Comparison of ENCODE assay signal across 10 mouse cellular contexts in genomic region chr5:93163541-93163940, GRCm38 (mm10). TPM values are rescaled to one million over a fixed set of nuclear protein-coding genes. Genes with fewer than 3 reads are reported as not detected.
DNase-seq lines count a peak whose midpoint lies in the region; ATAC-seq and TF ChIP-seq lines count a peak whose summit lies in the region.
"Had no signal": no experiment of that assay in that cellular context is flagged by ENCODE, and none has a peak within 500 bp of the region (broad histone marks: within the 10 kb centered on the region; RNA-seq: fewer than 3 reads in every experiment).

No protein-coding gene starts in this region.

- no peaks in the 10 kb centered on the region for H3K4me1 ChIP-seq in kidney, embryonic 14.5 days (ENCODE audit: control insufficient read depth, insufficient read depth, low read length)
- no peaks in the 10 kb centered on the region for H3K4me1 ChIP-seq in cortical plate, adult 2 months (ENCODE audit: control insufficient read depth, insufficient read depth, low read length)
- H3K4me1 ChIP-seq in hindbrain, postnatal 0 days (ENCODE audit: insufficient read depth, low read length): no peaks in the 10 kb centered on the region
- H3K4me1 ChIP-seq: liver, embryonic 13.5 days had no signal

- no peaks in the 10 kb centered on the region for H3K9me3 ChIP-seq in kidney, embryonic 14.5 days (ENCODE audit: control insufficient read depth, low read length)
- no peaks in the 10 kb centered on the region for H3K9me3 ChIP-seq in hindbrain, postnatal 0 days (ENCODE audit: low read length)
- H3K9me3 ChIP-seq: embryonic facial prominence, embryonic 13.5 days; liver, embryonic 13.5 days had no signal

- no peak overlapping the region for H3K27ac ChIP-seq in kidney, embryonic 14.5 days (ENCODE audit: low read depth, low read length)
- H3K27ac ChIP-seq in cortical plate, adult 2 months (ENCODE audit: insufficient read depth, low read length): no peak overlapping the region
- no peak overlapping the region for H3K27ac ChIP-seq in hindbrain, postnatal 0 days
- H3K27ac ChIP-seq: embryonic facial prominence, embryonic 13.5 days; liver, embryonic 13.5 days had no signal

- no peak overlapping the region for H3K4me2 ChIP-seq in kidney, embryonic 14.5 days (replicated peaks; ENCODE audit: low read depth, low read length)
- H3K4me2 ChIP-seq in hindbrain, postnatal 0 days (ENCODE audit: low read depth, low read length): no peak overlapping the region
- H3K4me2 ChIP-seq: embryonic facial prominence, embryonic 13.5 days; liver, embryonic 13.5 days had no signal

- no peak overlapping the region for H3K9ac ChIP-seq in kidney, embryonic 14.5 days (ENCODE audit: low read depth, low read length)
- no peak overlapping the region for H3K9ac ChIP-seq in hindbrain, postnatal 0 days (replicated peaks; ENCODE audit: low read length)
- H3K9ac ChIP-seq: embryonic facial prominence, embryonic 13.5 days; liver, embryonic 13.5 days had no signal

- no peaks in the 10 kb centered on the region for H3K27me3 ChIP-seq in kidney, embryonic 14.5 days (ENCODE audit: control insufficient read depth, insufficient read depth, low read length)
- H3K27me3 ChIP-seq in hindbrain, postnatal 0 days (ENCODE audit: insufficient read depth, low read length): no peaks in the 10 kb centered on the region
- H3K27me3 ChIP-seq: embryonic facial prominence, embryonic 13.5 days; liver, embryonic 13.5 days had no signal

- H3K4me3 ChIP-seq in kidney, embryonic 14.5 days (ENCODE audit: low read length): no peak overlapping the region
- no peak overlapping the region for H3K4me3 ChIP-seq in cortical plate, adult 2 months (ENCODE audit: insufficient read depth, low read length)
- H3K4me3 ChIP-seq in hindbrain, postnatal 0 days (ENCODE audit: low read length): no peak overlapping the region
- H3K4me3 ChIP-seq: embryonic facial prominence, embryonic 13.5 days; liver, embryonic 13.5 days had no signal

- peak; percentile 33 for DNase-seq in kidney, adult 11 months
- DNase-seq in A20 (ENCODE audit: low read depth, low spot score) (peak; percentile 35), MN1 (ENCODE audit: low spot score) (peak; percentile 58)
- peak; percentile 80 for DNase-seq in hindbrain, postnatal 0 days (ENCODE audit: low spot score)
- DNase-seq in c-Kit-positive CD71-positive TER-119-positive erythroid progenitor cells, embryonic 14.5 days (ENCODE audit: low spot score): no peak
- DNase-seq: liver, embryonic 13.5 days had no signal

- H3K36me3 ChIP-seq in kidney, embryonic 14.5 days (ENCODE audit: control insufficient read depth, insufficient read depth, low read length): peaks cover 78% of the 10 kb centered on the region
- H3K36me3 ChIP-seq in hindbrain, postnatal 0 days (ENCODE audit: insufficient read depth, low read length): peaks cover 31% of the 10 kb centered on the region

- WGBS in kidney, embryonic 14.5 days: 86% methylated on average over 3 of the region's 3 CpGs
- 77% methylated on average over 3 of the region's 3 CpGs for WGBS in hindbrain, postnatal 0 days

- no peak for ATAC-seq in kidney, embryonic 14.5 days (ENCODE audit: low FRiP score, low TSS enrichment)
- 0 out of 2 replicates have a peak, but pooled peaks have one; percentile 22 for ATAC-seq in hindbrain, postnatal 0 days
- ATAC-seq in megakaryocyte, adult 5-6 weeks (ENCODE audit: poor library complexity, severe bottlenecking): peak; percentile 65; the same call in 1 of the 2 replicates

- TF ChIP-seq POLR2A in cortical plate, adult 2 months (IDR thresholded peaks at IDR 0.05; ENCODE audit: extremely low read depth, insufficient read depth, low read length): no peak

- peak; percentile 59 for TF ChIP-seq CTCF in cortical plate, adult 2 months (IDR thresholded peaks at IDR 0.05; ENCODE audit: extremely low read depth, insufficient read depth, low read length)
- TF ChIP-seq CTCF in hindbrain, postnatal 0 days (IDR thresholded peaks at IDR 0.05; ENCODE audit: low read depth): peak; percentile 79

RNA-seq across cellular contexts. Expression of gene Ccni, which starts 42.8 kb away (rescaled TPM):
- polyA plus RNA-seq in kidney, embryonic 14.5 days (2014; fragmentation: Nextera tagmentation; extraction: Ambion mirVana): 132 and 159 TPM in 2 replicates
- polyA plus RNA-seq in cortical plate, adult 2 months (2012; rRNA removed): 174 and 182 TPM in 2 replicates
- 269 and 279 TPM in 2 replicates for total RNA-seq in hindbrain, postnatal 0 days (2014; rRNA removed)
- polyA plus RNA-seq in hindbrain, postnatal 0 days (2015; fragmentation: Nextera tagmentation; extraction: Ambion mirVana): 116 and 122 TPM in 2 replicates
- total RNA-seq in megakaryocyte, adult 5-6 weeks (2015): 180 and 198 TPM in 2 replicates
- total RNA-seq in megakaryocyte, adult 5-6 weeks (2017): 196 and 202 TPM in 2 replicates

RNA-seq across cellular contexts. Expression of gene 2010109A12Rik, which starts 42.8 kb away (rescaled TPM):
- polyA plus RNA-seq in kidney, embryonic 14.5 days (2014; fragmentation: Nextera tagmentation; extraction: Ambion mirVana): 1.1 and 1.4 TPM in 2 replicates
- polyA plus RNA-seq in cortical plate, adult 2 months (2012; rRNA removed): 0.45 TPM in 1 of 2 replicates, not detected in the other
- total RNA-seq in hindbrain, postnatal 0 days (2014; rRNA removed): 0.36 TPM in 1 of 2 replicates, not detected in the other
- 0.71 and 0.72 TPM in 2 replicates for polyA plus RNA-seq in hindbrain, postnatal 0 days (2015; fragmentation: Nextera tagmentation; extraction: Ambion mirVana)
- total RNA-seq in megakaryocyte, adult 5-6 weeks (2015): 0.20 and 0.43 TPM in 2 replicates
- 0.94 and 3.7 TPM in 2 replicates for total RNA-seq in megakaryocyte, adult 5-6 weeks (2017)
